Mouse (Mus musculus) myocyte (in vitro differentiated cells): ENCODE results near the gene Ccpg1os. TPM values are rescaled to one million over a fixed set of nuclear protein-coding genes. Genes with fewer than 3 reads are reported as not detected.

ENCODE experiments used
- H3K27me3 ChIP-seq: one replicate; pipeline ENCODE4 v1.6.1; 2011; ENCODE audit not compliant: control insufficient read depth, insufficient read depth, insufficient read length
- H3K36me3 ChIP-seq: one replicate; pipeline ENCODE4 v1.6.1; 2011; ENCODE audit not compliant: control insufficient read depth, insufficient read depth
- H3K4me2 ChIP-seq: one replicate; pipeline ENCODE4 v1.6.1; 2011; ENCODE audit warnings: low read depth, control low read depth
- H3K4me3 ChIP-seq: one replicate; pipeline ENCODE4 v1.5.1; 2011; ENCODE audit warnings: mild to moderate bottlenecking, control low read depth, moderate library complexity
- H3K79me2 ChIP-seq: one replicate; pipeline ENCODE4 v1.6.1; 2011; ENCODE audit not compliant: control insufficient read depth, insufficient read depth
- H3ac ChIP-seq: one replicate; pipeline ENCODE4 v1.6.1; 2011; ENCODE audit not compliant: control insufficient read depth, insufficient read length
- CEBPB ChIP-seq: IDR thresholded peaks from 2 replicates; pipeline ENCODE4 v1.6.1; 2011; ENCODE audit warnings: mild to moderate bottlenecking, moderate library complexity; ENCODE audit not compliant: poor library complexity, insufficient read depth, severe bottlenecking
- E2F4 ChIP-seq: IDR thresholded peaks from one replicate; pipeline ENCODE4 v1.6.1; 2011; ENCODE audit warnings: mild to moderate bottlenecking, control low read depth, moderate library complexity; ENCODE audit not compliant: insufficient read depth
- MAX ChIP-seq: IDR thresholded peaks from one replicate; pipeline ENCODE4 v1.6.1; 2011; ENCODE audit warnings: low read depth, mild to moderate bottlenecking, control low read depth
- MYOD1 ChIP-seq, 3 experiments: IDR thresholded peaks; one replicate each; pipeline ENCODE4 v1.6.1; 2011; ENCODE audit warnings: control low read depth in 2 of 3, low read depth in 2 of 3, mild to moderate bottlenecking in 2 of 3, moderate library complexity in 1 of 3; ENCODE audit not compliant: insufficient read length in 2 of 3, control insufficient read depth in 1 of 3
- MYOG ChIP-seq, 3 experiments: IDR thresholded peaks; one replicate each; pipeline ENCODE4 v1.6.1; 2011; ENCODE audit warnings: control low read depth in 2 of 3, low read depth in 2 of 3, mild to moderate bottlenecking in 2 of 3; ENCODE audit not compliant: insufficient read length in 2 of 3, control insufficient read depth in 1 of 3, insufficient read depth in 1 of 3
- POLR2A ChIP-seq: IDR thresholded peaks from one replicate; pipeline ENCODE4 v1.6.1; 2011; ENCODE audit warnings: low read depth, mild to moderate bottlenecking, control low read depth, moderate library complexity; ENCODE audit not compliant: insufficient read length
- POLR2AphosphoS2 ChIP-seq: IDR thresholded peaks from one replicate; pipeline ENCODE4 v1.6.1; 2011; ENCODE audit warnings: low read depth, control low read depth; ENCODE audit not compliant: insufficient read length
- REST ChIP-seq: IDR thresholded peaks from one replicate; pipeline ENCODE4 v1.6.1; 2011; ENCODE audit warnings: mild to moderate bottlenecking, control low read depth, moderate library complexity; ENCODE audit not compliant: insufficient read depth, insufficient read length
- SRF ChIP-seq: IDR thresholded peaks from one replicate; pipeline ENCODE4 v1.6.1; 2011; ENCODE audit warnings: low read depth; ENCODE audit not compliant: control insufficient read depth, insufficient read length
- TCF12 ChIP-seq: IDR thresholded peaks from one replicate; pipeline ENCODE4 v1.6.1; 2011; ENCODE audit warnings: mild to moderate bottlenecking, control low read depth; ENCODE audit not compliant: poor library complexity, insufficient read depth, severe bottlenecking
- TCF3 ChIP-seq: IDR thresholded peaks from one replicate; pipeline ENCODE4 v1.6.1; 2011; ENCODE audit warnings: low read depth, control low read depth; ENCODE audit not compliant: insufficient read length
- USF1 ChIP-seq: IDR thresholded peaks from one replicate; pipeline ENCODE4 v1.6.1; 2011; ENCODE audit warnings: low read depth, mild to moderate bottlenecking, control low read depth, moderate library complexity
- polyA plus RNA-seq: library from polyadenylated mRNA; unstranded; fragments of >200 nt; fragmentation: generic; extraction: Trizol; gene quantifications from one replicate; pipeline ENCODE4 v1.2.1, GENCODE M21; 2012; ENCODE audit warnings: missing spikeins

Ccpg1os gene
- polyA plus RNA-seq, 1 experiment: 7.1 TPM

GRCm38 (mm10) chr9:73002177-73002576, 17.0 kb upstream of the Ccpg1os start:
- TF ChIP-seq E2F4: no peak
- no peak for TF ChIP-seq POLR2AphosphoS2
- TF ChIP-seq TCF3: no peak
- no peak for TF ChIP-seq CEBPB
- TF ChIP-seq SRF: no peak
- TF ChIP-seq REST: no peak
- TF ChIP-seq TCF12: no peak
- no peak for TF ChIP-seq POLR2A
- no peak for TF ChIP-seq USF1
- no peak for TF ChIP-seq MYOG (IDR thresholded peaks at IDR 0.05; ENCODE audit: control insufficient read depth in 1 of 3, insufficient read depth in 1 of 3, insufficient read length in 2 of 3, low read depth in 2 of 3)
- no peak for TF ChIP-seq MYOD1 (IDR thresholded peaks at IDR 0.05; ENCODE audit: control insufficient read depth in 1 of 3, insufficient read length in 2 of 3, low read depth in 2 of 3)

GRCm38 (mm10) chr9:73001314-73002011, 16.3 kb upstream of the Ccpg1os start:
- H3K4me3 ChIP-seq: no peak overlapping the region
- H3K36me3 ChIP-seq: no peaks in the 10 kb centered on the region
- H3ac ChIP-seq: no peak overlapping the region
- H3K4me2 ChIP-seq: no peak overlapping the region
- no peaks in the 10 kb centered on the region for H3K79me2 ChIP-seq
- no peaks in the 10 kb centered on the region for H3K27me3 ChIP-seq
- TF ChIP-seq TCF12: no peak
- TF ChIP-seq SRF: no peak
- no peak for TF ChIP-seq MYOG (IDR thresholded peaks at IDR 0.05; ENCODE audit: control insufficient read depth in 1 of 3, insufficient read depth in 1 of 3, insufficient read length in 2 of 3, low read depth in 2 of 3)
- no peak for TF ChIP-seq POLR2A
- no peak for TF ChIP-seq POLR2AphosphoS2
- TF ChIP-seq REST: no peak
- no peak for TF ChIP-seq E2F4

More at GRCm38 (mm10) chr9:73002177-73002576, 17.0 kb upstream of the Ccpg1os start:
- no peaks in the 10 kb centered on the region for H3K27me3 ChIP-seq
- no peak overlapping the region for H3K4me3 ChIP-seq
- no peaks in the 10 kb centered on the region for H3K36me3 ChIP-seq
- H3K4me2 ChIP-seq: no peak overlapping the region
- no peak overlapping the region for H3ac ChIP-seq
- no peaks in the 10 kb centered on the region for H3K79me2 ChIP-seq

GRCm38 (mm10) chr9:73000487-73000886, 15.3 kb upstream of the Ccpg1os start:
- Histone ChIP-seq H3ac (no peak overlapping the region), H3K4me3 (no peak overlapping the region), H3K4me2 (no peak overlapping the region), H3K27me3 (no peaks in the 10 kb centered on the region), H3K79me2 (no peaks in the 10 kb centered on the region), H3K36me3 (no peaks in the 10 kb centered on the region)
- TF ChIP-seq E2F4: no peak
- TF ChIP-seq MAX: no peak
- TF ChIP-seq CEBPB: no peak
- TF ChIP-seq USF1: no peak
- no peak for TF ChIP-seq POLR2A
- TF ChIP-seq POLR2AphosphoS2: no peak
- TF ChIP-seq REST: no peak
- TF ChIP-seq SRF: no peak
- no peak for TF ChIP-seq MYOD1 (IDR thresholded peaks at IDR 0.05; ENCODE audit: control insufficient read depth in 1 of 3, insufficient read length in 2 of 3, low read depth in 2 of 3)
- no peak for TF ChIP-seq TCF12
- no peak for TF ChIP-seq MYOG (IDR thresholded peaks at IDR 0.05; ENCODE audit: control insufficient read depth in 1 of 3, insufficient read depth in 1 of 3, insufficient read length in 2 of 3, low read depth in 2 of 3)
- TF ChIP-seq TCF3: no peak

- Histone ChIP-seq H3K36me3 (no peaks in the 10 kb centered on the region), H3K79me2 (no peaks in the 10 kb centered on the region), H3ac (no peak overlapping the region), H3K4me2 (no peak overlapping the region), H3K27me3 (no peaks in the 10 kb centered on the region), H3K4me3 (no peak overlapping the region)
- TF ChIP-seq TCF3 (no peak), E2F4 (no peak), POLR2AphosphoS2 (no peak)
Observed at GRCm38 (mm10) chr9:72996806-72997205, 11.6 kb upstream of the Ccpg1os start.

- Histone ChIP-seq H3K79me2 (no peaks in the 10 kb centered on the region), H3K4me3 (no peak overlapping the region), H3ac (no peak overlapping the region), H3K36me3 (no peaks in the 10 kb centered on the region), H3K4me2 (no peak overlapping the region), H3K27me3 (no peaks in the 10 kb centered on the region)
- TF ChIP-seq POLR2A (no peak), SRF (no peak), MYOG (IDR thresholded peaks at IDR 0.05; ENCODE audit: control insufficient read depth in 1 of 3, insufficient read depth in 1 of 3, insufficient read length in 2 of 3, low read depth in 2 of 3) (no peak)
Observed at GRCm38 (mm10) chr9:72996167-72996566, 11.0 kb upstream of the Ccpg1os start.
